Mouse (Mus musculus) stomach, postnatal 0 days (tissue): ENCODE measurements around the gene Gm21987.

Experiments
- CTCF ChIP-seq: IDR thresholded peaks from 2 replicates; pipeline ENCODE4 v1.5.1; 2016; ENCODE audit warnings: antibody characterized with exemption, low read depth, mild to moderate bottlenecking, moderate library complexity
- EP300 ChIP-seq: optimal IDR thresholded peaks from 2 replicates; pipeline ENCODE3; 2016; ENCODE audit warnings: antibody characterized with exemption

GRCm38 (mm10) chr16:38308195-38308594 lies 38.6 kb upstream of the Gm21987 start:
- TF ChIP-seq CTCF (no peak), EP300 (no peak)
